19 mouse cellular contexts compared by ENCODE assay signal in genomic region chr4:100056446-100056845, GRCm38 (mm10). TPM values are rescaled to one million over a fixed set of nuclear protein-coding genes. Genes with fewer than 3 reads are reported as not detected.
A peak's percentile ranks its signal among the peaks of the same experiment; 100 is the strongest.
DNase-seq lines count a peak whose midpoint lies in the region; ATAC-seq and TF ChIP-seq lines count a peak whose summit lies in the region.
"Had no signal": no experiment of that assay in that cellular context is flagged by ENCODE, and none has a peak within 500 bp of the region (broad histone marks: within the 10 kb centered on the region; RNA-seq: fewer than 3 reads in every experiment).

No protein-coding gene starts in this region.

- H3K4me3 ChIP-seq in heart, embryonic 10.5 days, result no peak overlapping the region
- no peak overlapping the region for H3K4me3 ChIP-seq in embryonic facial prominence, embryonic 10.5 days
- H3K4me3 ChIP-seq in gastrocnemius, adult 2 months, result peak overlapping the region; percentile 50
- H3K4me3 ChIP-seq in limb, embryonic 15.5 days, result no peak overlapping the region
- H3K4me3 ChIP-seq in kidney, embryonic 14.5 days (ENCODE audit: low read length), result no peak overlapping the region
- H3K4me3 ChIP-seq: midbrain, embryonic 12.5 days; neural tube, embryonic 13.5 days had no signal

- DNase-seq in heart, embryonic 10.5 days (ENCODE audit: low spot score), result peak; percentile 71
- no peak for DNase-seq in heart, postnatal 4 days
- DNase-seq in embryonic facial prominence, embryonic 10.5 days (ENCODE audit: low spot score), result peak; percentile 6
- DNase-seq in gastrocnemius, adult 2 months, result peak; percentile 43
- no peak for DNase-seq in right cerebral cortex, postnatal 36 days (ENCODE audit: low spot score in 2 of 2)
- DNase-seq: cerebellum, adult 18-20 months; kidney, adult 11 months; layer of hippocampus, postnatal 36 days; right cerebral cortex, adult 18-20 months; spleen, adult 18-20 months; thymus, adult 2 months had no signal

- 0 out of 2 replicates have a peak, but pooled peaks cover 10% of the 10 kb centered on the region for H3K4me1 ChIP-seq in heart, embryonic 10.5 days
- peaks cover 25% of the 10 kb centered on the region for H3K4me1 ChIP-seq in embryonic facial prominence, embryonic 10.5 days
- H3K4me1 ChIP-seq in limb, embryonic 15.5 days, result peaks cover 28% of the 10 kb centered on the region
- peaks cover under 1% of the 10 kb centered on the region; the same call in 1 of the 2 replicates for H3K4me1 ChIP-seq in kidney, embryonic 14.5 days (ENCODE audit: control insufficient read depth, insufficient read depth, low read length)
- H3K4me1 ChIP-seq: neural tube, embryonic 13.5 days had no signal

- peaks cover 16% of the 10 kb centered on the region; the same call in 1 of the 2 replicates for H3K27me3 ChIP-seq in heart, embryonic 10.5 days (ENCODE audit: insufficient read depth, poor library complexity, severe bottlenecking)
- peaks cover 7% of the 10 kb centered on the region for H3K27me3 ChIP-seq in embryonic facial prominence, embryonic 10.5 days (replicated peaks; ENCODE audit: low read depth, poor library complexity, severe bottlenecking)
- no peaks in the 10 kb centered on the region for H3K27me3 ChIP-seq in limb, embryonic 15.5 days
- no peaks in the 10 kb centered on the region for H3K27me3 ChIP-seq in kidney, embryonic 14.5 days (ENCODE audit: control insufficient read depth, insufficient read depth, low read length)
- H3K27me3 ChIP-seq: neural tube, embryonic 13.5 days had no signal

- H3K4me2 ChIP-seq in limb, embryonic 15.5 days, result no peak overlapping the region
- no peak overlapping the region for H3K4me2 ChIP-seq in kidney, embryonic 14.5 days (replicated peaks; ENCODE audit: low read depth, low read length)
- H3K4me2 ChIP-seq: midbrain, embryonic 12.5 days; neural tube, embryonic 13.5 days had no signal

- no peak for ATAC-seq in limb, embryonic 15.5 days (ENCODE audit: insufficient number of reproducible peaks, low FRiP score, low TSS enrichment, low read depth)
- ATAC-seq in kidney, embryonic 14.5 days (ENCODE audit: low FRiP score, low TSS enrichment), result no peak
- ATAC-seq: forebrain, embryonic 14.5 days; hindbrain, embryonic 16.5 days had no signal

- no peaks in the 10 kb centered on the region for H3K36me3 ChIP-seq in heart, embryonic 10.5 days
- no peaks in the 10 kb centered on the region for H3K36me3 ChIP-seq in embryonic facial prominence, embryonic 10.5 days (replicated peaks)
- H3K36me3 ChIP-seq in limb, embryonic 15.5 days, result no peaks in the 10 kb centered on the region
- no peaks in the 10 kb centered on the region for H3K36me3 ChIP-seq in kidney, embryonic 14.5 days (ENCODE audit: control insufficient read depth, insufficient read depth, low read length)
- H3K36me3 ChIP-seq: midbrain, embryonic 12.5 days; neural tube, embryonic 13.5 days had no signal

- H3K27ac ChIP-seq in heart, embryonic 10.5 days, result no peak overlapping the region
- H3K27ac ChIP-seq in embryonic facial prominence, embryonic 10.5 days (replicated peaks), result no peak overlapping the region
- H3K27ac ChIP-seq in gastrocnemius, adult 2 months, result peak overlapping the region; percentile 80
- H3K27ac ChIP-seq in limb, embryonic 15.5 days, result peak overlapping the region; percentile 38; the same call in 1 of the 2 replicates
- H3K27ac ChIP-seq in kidney, embryonic 14.5 days (ENCODE audit: low read depth, low read length), result no peak overlapping the region
- H3K27ac ChIP-seq: kidney, postnatal 0 days; liver, embryonic 14.5 days; midbrain, embryonic 12.5 days; neural tube, embryonic 13.5 days had no signal

- TF ChIP-seq CTCF in gastrocnemius, adult 2 months (IDR thresholded peaks at IDR 0.05), result no peak

- H3K9me3 ChIP-seq in heart, embryonic 10.5 days, result no peaks in the 10 kb centered on the region
- no peaks in the 10 kb centered on the region for H3K9me3 ChIP-seq in embryonic facial prominence, embryonic 10.5 days
- no peaks in the 10 kb centered on the region for H3K9me3 ChIP-seq in limb, embryonic 15.5 days
- no peaks in the 10 kb centered on the region for H3K9me3 ChIP-seq in kidney, embryonic 14.5 days (ENCODE audit: control insufficient read depth, low read length)
- H3K9me3 ChIP-seq: midbrain, embryonic 12.5 days; neural tube, embryonic 13.5 days had no signal

- 71% methylated on average over 4 of the region's 4 CpGs for WGBS in heart, embryonic 10.5 days
- WGBS in embryonic facial prominence, embryonic 10.5 days, result 72% methylated on average over 4 of the region's 4 CpGs
- 43% methylated on average over 4 of the region's 4 CpGs for WGBS in limb, embryonic 15.5 days
- WGBS in kidney, embryonic 14.5 days, result 46% methylated on average over 4 of the region's 4 CpGs

- intact Hi-C loops in gastrocnemius, adult 2 months (cut with DNase I), result no loop called here

- no peak overlapping the region for H3K9ac ChIP-seq in limb, embryonic 15.5 days
- H3K9ac ChIP-seq in kidney, embryonic 14.5 days (ENCODE audit: low read depth, low read length), result no peak overlapping the region
- H3K9ac ChIP-seq: liver, embryonic 14.5 days; midbrain, embryonic 12.5 days; neural tube, embryonic 13.5 days had no signal

RNA-seq across cellular contexts. Expression of gene Ror1, which starts 39.1 kb away (rescaled TPM):
- 8.2 and 9.3 TPM in 2 replicates for polyA plus RNA-seq in heart, embryonic 10.5 days (2016; fragmentation: Nextera tagmentation; extraction: Ambion mirVana)
- 10 to 100 TPM; 28.9 to 37.2 TPM for total RNA-seq in heart, postnatal 4 days (2021)
- polyA plus RNA-seq in embryonic facial prominence, embryonic 10.5 days (2016; fragmentation: Nextera tagmentation; extraction: Ambion mirVana), result 11.4 and 12.0 TPM in 2 replicates
- total RNA-seq in gastrocnemius, adult 2 months (2021), result 1 to 10 TPM in 1 of 2 experiments, under 1 TPM in 1; 0.79 to 1.5 TPM
- polyA plus RNA-seq in limb, embryonic 15.5 days (2015; fragmentation: Nextera tagmentation; extraction: Ambion mirVana), result 8.1 and 9.5 TPM in 2 replicates
- polyA plus RNA-seq in kidney, embryonic 14.5 days (2014; fragmentation: Nextera tagmentation; extraction: Ambion mirVana), result 11.3 and 12.8 TPM in 2 replicates

Comparison
In these comparisons a context has a peak if more than half of its experiments do, and no peak if none do; other contexts are left out.
1. DNase-seq: peak in heart, embryonic 10.5 days (single experiment), embryonic facial prominence, embryonic 10.5 days (single experiment) and gastrocnemius, adult 2 months (single experiment); none in heart, postnatal 4 days (single experiment) and right cerebral cortex, postnatal 36 days (0 of 2).
2. H3K27ac ChIP-seq: peak in gastrocnemius, adult 2 months (single experiment) and limb, embryonic 15.5 days (single experiment); none in heart, embryonic 10.5 days (single experiment), embryonic facial prominence, embryonic 10.5 days (single experiment) and kidney, embryonic 14.5 days (single experiment).